Mouse (Mus musculus): ENCODE data around the gene Cfap61. TPM values are rescaled to one million over a fixed set of nuclear protein-coding genes. Genes with fewer than 3 reads are reported as not detected.
A peak's percentile ranks its signal among the peaks of the same experiment; 100 is the strongest.

Gene Cfap61
- total RNA-seq, 1 experiment from 2014 or later = not detected

- ATAC-seq (replicated peaks; ENCODE audit: low read depth, poor library complexity, severe bottlenecking) = no peak
Measured at GRCm38 (mm10) chr2:146245401-146245800, 310.8 kb downstream of the Cfap61 start.

GRCm38 (mm10) chr2:146246409-146247075, 312.0 kb downstream of the Cfap61 start:
- ATAC-seq (replicated peaks; ENCODE audit: low read depth, poor library complexity, severe bottlenecking) = no peak

GRCm38 (mm10) chr2:146247576-146247975, 313.0 kb downstream of the Cfap61 start:
- no peak for ATAC-seq (replicated peaks; ENCODE audit: low read depth, poor library complexity, severe bottlenecking)

GRCm38 (mm10) chr2:146249033-146249432, 314.4 kb downstream of the Cfap61 start:
- ATAC-seq (replicated peaks; ENCODE audit: low read depth, poor library complexity, severe bottlenecking) = no peak

GRCm38 (mm10) chr2:146250236-146250904, 315.8 kb downstream of the Cfap61 start:
- no peak for ATAC-seq (replicated peaks; ENCODE audit: low read depth, poor library complexity, severe bottlenecking)

- ATAC-seq (replicated peaks; ENCODE audit: low read depth, poor library complexity, severe bottlenecking) = no peak
Measured at GRCm38 (mm10) chr2:146254387-146254786, 319.8 kb downstream of the Cfap61 start.

GRCm38 (mm10) chr2:146255636-146256035, 321.1 kb downstream of the Cfap61 start:
- ATAC-seq (replicated peaks; ENCODE audit: low read depth, poor library complexity, severe bottlenecking) = no peak

- ATAC-seq (replicated peaks; ENCODE audit: low read depth, poor library complexity, severe bottlenecking) = no peak
Measured at GRCm38 (mm10) chr2:146256321-146256875, 321.8 kb downstream of the Cfap61 start.

- ATAC-seq (replicated peaks; ENCODE audit: low read depth, poor library complexity, severe bottlenecking) = no peak
Measured at GRCm38 (mm10) chr2:146257037-146257436, 322.5 kb downstream of the Cfap61 start.

- no peak for ATAC-seq (replicated peaks; ENCODE audit: low read depth, poor library complexity, severe bottlenecking)
Measured at GRCm38 (mm10) chr2:146257609-146258008, 323.0 kb downstream of the Cfap61 start.

GRCm38 (mm10) chr2:146258736-146259469, 324.3 kb downstream of the Cfap61 start:
- ATAC-seq (replicated peaks; ENCODE audit: low read depth, poor library complexity, severe bottlenecking) = 0 out of 2 replicates have a peak, but pooled peaks have one; percentile 36

GRCm38 (mm10) chr2:146259787-146260560, 325.4 kb downstream of the Cfap61 start:
- ATAC-seq (replicated peaks; ENCODE audit: low read depth, poor library complexity, severe bottlenecking) = no peak

GRCm38 (mm10) chr2:146261146-146261545, 326.6 kb downstream of the Cfap61 start:
- ATAC-seq (replicated peaks; ENCODE audit: low read depth, poor library complexity, severe bottlenecking) = no peak

GRCm38 (mm10) chr2:146262215-146262614, 327.6 kb downstream of the Cfap61 start:
- no peak for ATAC-seq (replicated peaks; ENCODE audit: low read depth, poor library complexity, severe bottlenecking)

- no peak for ATAC-seq (replicated peaks; ENCODE audit: low read depth, poor library complexity, severe bottlenecking)
Measured at GRCm38 (mm10) chr2:146262966-146263365, 328.4 kb downstream of the Cfap61 start.

Other genes starting within 250 kb of the Cfap61 start
- gene Naa20, start 32.7 kb upstream of the Cfap61 start, total RNA-seq (2017) = 69.9 and 75.7 TPM in 2 replicates
- 56.3 and 78.7 TPM in 2 replicates for gene Crnkl1, start 230 bp downstream of the Cfap61 start, total RNA-seq (2017)